Mouse (Mus musculus): ENCODE measurements around the gene Ttc23l.

DNA sequence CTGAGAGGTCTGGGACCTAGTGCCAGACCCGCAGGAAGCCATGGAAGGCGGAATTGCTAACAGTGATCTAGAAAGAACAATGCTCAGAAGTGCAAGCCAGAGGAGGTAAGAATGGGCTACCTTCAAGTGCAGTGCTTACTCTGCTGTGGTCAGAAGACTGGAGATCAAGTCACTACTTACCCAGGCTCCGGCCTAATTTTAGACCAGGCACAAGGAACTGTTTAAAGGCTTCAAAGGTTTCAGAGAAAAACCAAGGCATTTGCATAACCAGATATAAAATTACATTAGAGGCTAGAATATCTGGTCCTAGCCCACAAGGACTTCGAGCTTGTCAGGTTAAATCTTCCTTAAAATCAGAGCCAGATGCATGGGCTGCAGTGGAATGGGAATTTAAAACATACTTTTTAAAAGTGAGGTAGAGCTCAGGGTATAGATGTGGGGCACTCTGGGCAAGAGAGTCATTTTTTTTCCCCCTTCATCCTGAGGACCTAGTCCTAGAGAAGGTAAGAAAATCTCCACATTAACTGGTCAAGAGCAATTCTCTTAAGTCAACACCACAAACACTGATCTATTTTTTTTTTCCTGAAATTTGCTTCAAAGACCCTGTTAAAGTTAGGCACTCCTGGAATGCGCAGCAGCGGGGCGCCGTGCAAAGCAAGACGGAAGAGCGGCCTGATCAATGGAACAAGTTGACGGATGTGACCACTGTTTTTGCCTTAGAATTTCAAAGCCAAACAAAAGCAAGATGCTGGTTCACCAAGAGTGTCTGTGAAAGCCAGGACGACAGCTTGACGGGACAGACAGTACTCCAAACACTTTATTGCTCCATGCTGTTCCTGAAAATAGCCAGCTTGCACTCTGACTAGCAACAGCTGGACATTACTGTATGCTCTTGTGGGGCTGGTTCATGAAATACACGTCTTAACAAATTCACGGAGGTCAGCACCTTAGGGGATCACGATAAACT, 40.1 kb upstream of the Ttc23l start:
- TF ChIP-seq POLR2A (IDR thresholded peaks at IDR 0.05; ENCODE audit: borderline replicate concordance, extremely low read depth, insufficient read depth, insufficient read length, poor library complexity, severe bottlenecking) = no peak
- TF ChIP-seq CTCF (IDR thresholded peaks at IDR 0.05; ENCODE audit: borderline replicate concordance, extremely low read depth, insufficient read depth, insufficient read length) = no peak
